Mouse (Mus musculus) embryonic stem cell, embryonic (primary cell): ENCODE results near the gene Pola2.

Experiments used
- CTCF ChIA-PET, 4 experiments: fragments of 300-600 bp in 2 of 4; fragments of 350-600 bp in 2 of 4; sonication (Branson Sonifier 250); formaldehyde crosslinking; loops; one replicate each; lab custom pipeline; 2022; ENCODE audit warnings: inconsistent platforms in 2 of 4; lab: Charles Lee
- POLR2A ChIA-PET, 4 experiments: fragments of 300-600 bp in 2 of 4; fragments of 350-600 bp in 2 of 4; sonication (Branson Sonifier 250); formaldehyde crosslinking; loops; one replicate each; lab custom pipeline; 2022; ENCODE audit warnings: antibody characterized with exemption in 4 of 4, inconsistent platforms in 1 of 4; lab: Charles Lee

Gene Pola2

DNA sequence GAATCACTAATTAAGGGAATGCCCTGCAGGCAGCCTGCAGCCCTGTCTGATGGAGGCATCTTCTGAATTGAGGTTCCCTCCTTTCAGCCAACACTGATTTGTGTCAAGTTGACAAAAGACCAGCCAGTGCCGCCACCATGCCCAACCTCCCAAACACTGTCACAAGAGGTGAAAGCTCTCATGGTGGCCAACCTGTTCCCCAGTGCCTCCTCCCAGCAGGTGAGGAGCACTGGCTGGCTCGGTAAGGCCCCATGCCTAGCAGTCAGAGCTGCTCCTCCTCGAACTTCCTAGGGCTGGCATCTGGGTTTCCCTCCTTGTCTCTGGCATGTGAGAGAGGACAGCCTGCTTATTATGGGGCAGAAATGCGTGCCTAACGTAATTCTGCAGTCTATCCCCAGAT is 24.3 kb downstream of the Pola2 start:
- ChIA-PET POLR2A (interaction anchor here in 2 of 4 experiments (0.8 to 3.3 kb wide), 7 partner anchors 13 to 137 kb away, joined by 3 to 25 read pairs (median 3); partner anchors contain the start of genes Capn1 (in 1 of the 2) and Cdc42ep2 (in 1 of the 2)), CTCF (interaction anchor here in 2 of 4 experiments (1.0 to 1.6 kb wide), 2 partner anchors 153 kb away, joined by 3 to 5 read pairs; no protein-coding TSS in a partner anchor)

DNA sequence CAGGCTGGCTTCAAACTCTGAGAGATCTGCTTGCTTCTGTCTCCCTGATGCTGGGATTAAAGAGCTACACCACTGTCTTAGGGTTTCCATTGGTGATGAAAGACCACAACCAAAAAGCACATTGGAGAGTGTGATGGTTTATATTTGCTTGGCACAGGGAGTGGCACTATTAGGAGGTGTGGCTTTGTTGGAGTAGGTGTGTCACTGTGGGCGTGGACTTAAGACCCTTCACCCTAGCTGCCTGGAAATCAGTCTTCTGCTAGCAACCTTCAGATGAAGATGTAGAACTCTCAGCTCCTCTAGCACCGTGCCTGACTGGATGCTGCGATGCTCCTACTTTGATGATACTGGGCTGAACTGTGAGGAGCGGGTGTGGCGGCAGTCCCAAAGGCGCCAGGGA is 25.5 kb downstream of the Pola2 start:
- POLR2A ChIA-PET = interaction anchor here (0.9 to 3.3 kb wide), 25 partner anchors 9 to 274 kb away, joined by 3 to 25 read pairs (median 4); partner anchors contain the start of genes Cdc42ep2 (in 3 of the 4), Frmd8 (in 2 of the 4), Pola2 (in 2 of the 4) and Cdca5 (in 1 of the 4)
- CTCF ChIA-PET = interaction anchor here in 1 of 4 experiments (1.1 to 4.8 kb wide), 4 partner anchors 15 to 152 kb away, joined by 3 to 31 read pairs (median 3); partner anchors contain the start of gene Cdc42ep2

DNA sequence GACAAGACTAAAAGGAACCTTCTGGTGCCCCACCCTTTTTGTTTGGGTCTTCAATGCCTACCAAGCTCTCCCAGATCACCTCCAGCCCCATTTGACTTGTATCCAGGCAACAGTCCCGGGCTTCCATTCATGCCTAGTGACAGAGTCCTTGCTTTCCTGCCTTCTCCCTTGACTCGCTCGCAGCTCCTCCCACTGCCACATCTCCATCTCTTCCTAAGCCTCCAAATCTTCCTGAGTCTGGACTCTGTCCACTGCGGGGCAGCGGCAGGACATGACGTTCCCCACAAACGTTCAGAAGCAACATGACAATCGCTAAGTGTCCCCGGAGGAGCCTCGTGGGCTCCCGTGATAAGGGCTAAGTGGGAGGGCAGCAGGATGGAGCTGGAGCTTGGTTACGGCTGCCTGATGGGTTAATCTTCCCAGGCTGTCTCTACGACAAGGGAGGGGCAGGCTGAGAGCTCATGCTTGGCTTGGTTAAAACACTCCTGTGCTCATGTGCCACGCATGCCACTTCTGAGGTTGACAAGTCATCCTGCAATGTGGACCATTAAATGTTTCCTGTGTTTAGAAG is 26.1 kb downstream of the Pola2 start:
- ChIA-PET POLR2A (interaction anchor here (0.6 to 3.3 kb wide), 37 partner anchors 9 to 734 kb away, joined by 3 to 25 read pairs (median 4); partner anchors contain the start of genes Cdc42ep2 (in 3 of the 4), Frmd8 (in 2 of the 4), Pola2 (in 2 of the 4) and Cdca5 (in 1 of the 4)), CTCF (interaction anchor here (0.6 to 4.8 kb wide), 10 partner anchors 14 to 461 kb away, joined by 3 to 31 read pairs (median 3); partner anchors contain the start of gene Cdc42ep2 (in 1 of the 4))

DNA sequence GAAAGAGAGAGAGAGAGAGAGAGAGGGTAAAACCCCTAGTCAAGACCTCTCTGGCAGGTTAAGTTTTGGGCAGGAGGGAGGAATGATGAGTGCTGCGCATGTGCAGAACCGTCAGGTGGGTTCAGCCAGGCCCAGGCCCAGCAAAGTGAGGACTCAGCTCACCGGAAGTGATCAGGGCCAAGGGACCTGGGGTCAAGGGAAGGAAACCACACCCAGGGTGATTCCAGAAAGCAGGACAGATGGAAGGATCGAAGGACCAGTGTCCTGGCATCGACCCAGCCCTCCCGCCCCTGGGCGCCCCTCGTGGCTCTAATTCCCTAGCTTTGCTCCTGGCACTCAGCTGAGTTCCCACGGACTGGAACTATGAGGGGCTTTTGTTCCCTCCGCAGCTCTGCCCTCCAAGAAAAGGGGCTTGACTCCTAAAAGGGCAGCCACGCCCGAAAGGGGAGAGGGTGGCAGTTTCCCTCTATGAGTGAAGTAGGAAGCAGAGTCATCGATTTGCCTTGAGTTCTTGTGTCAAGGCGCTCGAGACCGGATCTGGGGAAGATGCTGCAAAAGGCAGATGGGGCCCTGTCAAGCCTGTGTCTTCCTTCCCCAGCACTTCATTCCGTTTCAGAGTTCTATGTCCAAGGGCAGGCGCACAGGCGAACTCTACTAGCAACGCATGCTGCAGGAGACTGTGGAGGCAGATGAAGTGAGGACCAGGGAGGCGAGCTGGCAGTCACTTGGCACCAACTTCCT is 26.7 kb downstream of the Pola2 start:
- ChIA-PET CTCF (interaction anchor here (0.6 to 4.8 kb wide), 11 partner anchors 14 to 461 kb away, joined by 3 to 31 read pairs (median 3); partner anchors contain the start of gene Cdc42ep2 (in 1 of the 4)), POLR2A (interaction anchor here (0.5 to 3.3 kb wide), 37 partner anchors 8 to 735 kb away, joined by 3 to 25 read pairs (median 4); partner anchors contain the start of genes Cdc42ep2 (in 3 of the 4), Frmd8 (in 2 of the 4), Pola2 (in 2 of the 4) and Cdca5 (in 1 of the 4))

DNA sequence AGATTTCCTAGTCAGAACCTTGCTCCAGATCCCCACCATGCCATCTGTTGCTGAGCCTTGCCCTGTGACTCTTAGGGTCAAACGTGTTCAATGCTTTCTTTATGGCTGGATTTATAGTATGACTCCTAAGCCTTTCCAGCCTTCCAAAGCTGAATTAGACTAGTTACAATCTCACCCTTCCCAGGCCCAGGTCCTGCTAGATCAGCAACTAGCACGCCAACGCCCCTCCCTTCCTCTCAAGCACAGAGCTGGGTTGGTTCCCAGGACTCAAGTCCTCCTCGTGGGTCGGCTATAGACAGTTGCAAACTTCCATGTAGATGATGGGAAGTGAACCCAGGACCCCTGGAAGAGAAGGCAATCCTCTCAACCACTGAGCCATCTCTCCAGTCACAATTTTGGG is 28.3 kb downstream of the Pola2 start:
- ChIA-PET CTCF (interaction anchor here in 2 of 4 experiments (1.3 to 4.8 kb wide), 4 partner anchors 12 to 206 kb away, joined by 4 to 31 read pairs (median 4); partner anchors contain the start of genes Arl2 (in 1 of the 2), Cdc42ep2 (in 1 of the 2) and Pola2 (in 1 of the 2)), POLR2A (interaction anchor here in 3 of 4 experiments (0.7 to 3.2 kb wide), 10 partner anchors 9 to 125 kb away, joined by 3 to 23 read pairs (median 3); partner anchors contain the start of genes Cdc42ep2 (in 2 of the 3), Capn1 (in 1 of the 3) and Tigd3 (in 1 of the 3))

DNA sequence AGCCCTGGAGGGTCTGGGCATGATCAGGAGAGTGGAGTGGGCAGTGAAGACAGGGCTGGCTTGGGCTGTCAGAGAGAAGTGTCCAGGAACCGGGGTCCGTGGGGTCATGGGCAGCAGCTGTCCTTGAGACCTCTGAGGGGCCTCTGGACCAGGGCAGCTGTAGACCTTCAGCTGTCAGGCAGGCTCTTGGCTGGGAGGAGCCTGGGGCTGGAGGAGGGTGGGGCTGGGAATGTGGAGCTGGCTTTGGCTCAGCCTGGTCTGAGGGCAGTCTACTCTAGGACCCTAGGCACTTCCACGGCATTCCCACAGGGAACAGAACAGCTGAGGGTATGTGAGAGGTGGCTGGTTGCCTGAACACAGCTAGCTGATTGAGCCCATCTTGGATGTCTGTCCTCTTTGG is 28.7 kb downstream of the Pola2 start:
- POLR2A ChIA-PET = interaction anchor here in 3 of 4 experiments (0.7 to 3.2 kb wide), 13 partner anchors 9 to 91 kb away, joined by 3 to 15 read pairs (median 3); partner anchors contain the start of genes Cdc42ep2 (in 2 of the 3), Capn1 (in 1 of the 3), Pola2 (in 1 of the 3) and Tigd3 (in 1 of the 3)
- CTCF ChIA-PET = interaction anchor here in 2 of 4 experiments (0.6 to 4.8 kb wide), 5 partner anchors 11 to 206 kb away, joined by 3 to 31 read pairs (median 4); partner anchors contain the start of genes Arl2 (in 1 of the 2), Cdc42ep2 (in 1 of the 2) and Pola2 (in 1 of the 2)

DNA sequence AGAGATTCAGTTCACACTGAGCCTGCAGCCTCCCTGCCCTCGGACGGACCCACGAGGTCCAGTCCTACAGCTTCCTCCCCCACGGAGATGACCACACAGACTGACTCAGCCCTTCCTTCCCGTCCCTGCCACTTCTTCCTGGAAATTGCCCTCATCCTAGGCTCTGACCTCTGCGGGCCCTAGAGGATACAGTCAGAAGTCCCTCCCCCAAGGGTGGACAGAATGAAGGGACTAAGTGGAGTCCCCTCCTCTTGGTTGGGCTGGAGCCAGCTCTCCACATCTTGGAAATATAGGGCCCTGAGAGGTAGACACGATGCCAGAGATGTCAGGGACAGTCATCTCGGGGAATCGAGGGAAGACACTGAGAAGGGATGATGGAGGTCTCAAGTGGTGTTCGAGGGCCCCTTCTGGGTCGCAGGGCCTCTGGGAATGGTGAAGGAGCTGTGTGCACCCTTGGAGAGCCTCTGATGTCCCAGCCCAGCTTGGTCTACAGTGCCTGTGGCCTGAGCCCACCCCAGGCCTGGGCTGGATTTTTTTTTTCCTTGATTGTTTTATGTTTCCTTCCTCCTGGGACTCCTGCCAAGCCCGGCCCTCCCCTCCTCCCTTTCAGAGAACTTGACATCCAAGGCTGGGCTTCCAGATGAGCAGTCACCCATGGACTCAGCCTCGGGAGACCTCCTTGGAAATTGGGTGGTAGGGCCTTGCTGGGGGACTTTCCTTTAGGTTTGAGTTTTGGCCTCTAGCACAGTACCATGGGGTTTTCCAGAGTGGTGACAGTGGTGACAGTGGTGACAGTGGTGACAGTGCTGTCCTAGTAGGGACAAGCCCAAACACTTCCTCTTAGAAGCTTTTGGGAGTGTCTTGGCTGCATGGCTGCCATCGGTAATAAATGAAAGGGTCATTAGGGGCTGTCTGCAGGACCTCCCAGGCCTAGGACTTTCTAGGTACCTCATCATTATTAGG is 34.1 kb downstream of the Pola2 start:
- ChIA-PET CTCF (interaction anchor here in 2 of 4 experiments (0.7 to 1.1 kb wide), 2 partner anchors 9 to 89 kb away, joined by 3 read pairs; no protein-coding TSS in a partner anchor), POLR2A (interaction anchor here in 3 of 4 experiments (1.0 to 1.5 kb wide), 7 partner anchors 8 to 156 kb away, joined by 3 to 7 read pairs (median 3); no protein-coding TSS in a partner anchor)

DNA sequence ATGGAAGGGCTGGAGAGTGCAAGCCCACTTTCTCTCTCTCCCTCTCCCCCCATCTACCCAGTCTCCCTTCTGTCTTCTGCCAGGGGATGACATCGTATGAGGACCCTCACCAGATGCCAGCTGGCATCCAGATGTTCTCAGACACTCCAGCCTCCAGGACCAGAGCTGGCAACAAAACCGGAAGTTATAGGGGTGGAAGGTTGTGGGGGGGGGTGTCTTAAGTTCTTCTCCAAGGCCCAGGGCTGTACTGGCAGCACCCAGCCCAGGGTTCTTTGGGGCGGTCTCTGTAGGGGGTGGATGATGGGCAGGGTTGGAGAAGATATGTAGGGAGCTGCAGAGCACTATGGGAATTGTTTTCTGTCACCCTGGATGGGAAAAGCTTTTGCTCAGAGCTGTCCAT is 35.5 kb downstream of the Pola2 start:
- ChIA-PET POLR2A (interaction anchor here (0.6 to 1.7 kb wide), 6 partner anchors 9 to 195 kb away, joined by 3 to 4 read pairs (median 3); no protein-coding TSS in a partner anchor), CTCF (interaction anchor here in 3 of 4 experiments (0.6 to 1.1 kb wide), 3 partner anchors 76 to 90 kb away, joined by 3 to 6 read pairs (median 5); no protein-coding TSS in a partner anchor)

DNA sequence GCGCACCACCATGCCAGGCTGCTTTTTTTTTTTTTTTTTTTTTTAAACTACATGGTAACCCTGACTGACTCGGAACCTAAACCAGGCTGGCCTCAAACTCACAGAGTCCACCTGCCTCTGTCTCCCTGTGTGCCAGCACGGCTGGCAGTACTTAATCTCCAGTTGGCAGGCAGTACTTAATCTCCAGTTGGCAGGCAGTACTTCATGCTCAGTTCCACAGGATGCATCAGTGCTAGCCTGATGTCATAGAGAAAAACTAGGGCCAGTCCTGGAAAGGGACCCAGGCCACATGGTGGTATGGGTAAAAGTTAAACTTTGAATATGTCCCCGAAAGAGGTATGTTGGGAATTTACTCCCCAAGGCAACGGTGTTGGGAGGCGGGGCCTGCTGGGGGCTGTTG is 35.9 kb downstream of the Pola2 start:
- CTCF ChIA-PET = interaction anchor here in 2 of 4 experiments (0.6 kb wide), 2 partner anchors 76 to 157 kb away, joined by 5 to 6 read pairs; partner anchors contain the start of genes Cdca5 (in 1 of the 2) and Zfpl1 (in 1 of the 2)
- POLR2A ChIA-PET = interaction anchor here (0.6 to 1.7 kb wide), 10 partner anchors 9 to 365 kb away, joined by 3 to 7 read pairs (median 4); no protein-coding TSS in a partner anchor

DNA sequence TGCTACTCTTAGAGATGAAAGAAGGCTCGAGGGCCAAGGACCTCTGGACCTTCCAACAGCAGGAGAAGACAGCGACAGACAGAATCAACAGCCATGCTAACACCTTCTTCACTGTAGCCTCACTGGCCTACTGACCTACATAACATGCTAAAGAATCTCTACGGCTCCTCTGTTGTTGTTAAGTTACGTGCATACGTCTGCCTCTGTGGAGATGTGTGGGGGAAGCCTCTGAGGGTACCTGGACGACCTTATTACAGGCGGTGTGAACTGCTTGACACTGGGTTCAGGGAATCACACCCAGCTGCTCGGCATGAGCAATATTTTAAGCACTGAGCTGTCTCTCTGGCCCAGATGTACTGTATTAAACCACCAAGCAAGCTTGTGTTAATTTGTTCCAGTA is 36.5 kb downstream of the Pola2 start:
- ChIA-PET POLR2A (interaction anchor here (0.6 to 1.0 kb wide), 7 partner anchors 9 to 364 kb away, joined by 3 to 7 read pairs (median 4); no protein-coding TSS in a partner anchor), CTCF (interaction anchor here in 1 of 4 experiments (0.6 to 0.8 kb wide), 2 partner anchors 157 to 298 kb away, joined by 4 to 6 read pairs; partner anchors contain the start of genes Cdca5 and Zfpl1)

DNA sequence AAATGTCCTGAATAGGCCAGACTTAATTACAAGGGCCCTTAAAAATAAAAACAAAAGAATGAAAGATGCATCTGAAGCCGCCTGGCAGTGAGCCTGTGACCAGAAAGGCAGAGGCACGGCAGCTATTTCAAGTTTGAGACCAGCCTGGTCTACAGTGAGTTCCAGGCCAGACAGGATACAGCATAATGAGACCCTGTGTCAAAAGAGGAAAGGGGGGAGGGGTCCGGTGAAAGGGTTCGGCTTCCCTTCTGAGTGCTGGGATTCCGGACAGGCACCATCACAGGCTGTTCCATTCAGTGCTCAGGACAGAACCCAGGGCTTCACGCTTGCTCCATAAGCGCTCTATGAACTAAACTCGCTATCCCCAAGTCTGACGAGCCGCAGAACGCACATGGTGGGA is 37.0 kb downstream of the Pola2 start:
- ChIA-PET POLR2A (interaction anchor here in 1 of 4 experiments (0.6 kb wide), 1 partner anchor 11 kb away, joined by 3 read pairs; no protein-coding TSS in a partner anchor), CTCF (interaction anchor here in 1 of 4 experiments (0.8 kb wide), 1 partner anchor 298 kb away, joined by 4 read pairs; no protein-coding TSS in a partner anchor)

DNA sequence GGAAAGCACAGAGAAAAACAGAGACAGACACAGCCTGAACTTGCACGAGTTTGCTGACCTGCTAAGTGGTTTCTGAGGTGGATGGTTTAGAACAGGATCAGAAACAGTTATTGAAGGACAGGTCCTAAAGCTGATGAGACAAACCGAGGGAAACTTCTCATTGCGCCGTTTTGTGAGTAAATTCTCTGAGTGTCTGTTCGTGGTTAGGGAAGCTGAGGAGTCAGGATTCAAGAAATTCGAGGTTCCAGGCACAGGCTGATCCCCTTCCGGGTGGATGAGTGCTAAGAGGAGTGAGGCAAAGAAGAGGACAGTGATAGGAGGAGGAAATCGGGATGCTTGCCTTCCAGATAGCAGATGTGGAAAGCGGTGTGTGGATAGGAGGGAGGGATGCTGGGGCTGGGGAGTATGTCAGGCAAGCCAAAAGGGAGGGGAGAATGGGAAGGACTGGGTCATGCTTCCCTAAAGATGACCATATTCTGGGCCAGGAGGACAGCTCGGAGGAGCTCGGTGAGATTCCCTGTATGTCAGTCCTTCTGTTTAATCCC is 38.6 kb downstream of the Pola2 start:
- ChIA-PET POLR2A (interaction anchor here (0.6 to 4.5 kb wide), 62 partner anchors 9 to 438 kb away, joined by 3 to 36 read pairs (median 5); partner anchors contain the start of genes Dpf2 (in 3 of the 4), Cdca5 (in 2 of the 4), Sac3d1 (in 2 of the 4) and Tigd3 (in 2 of the 4)), CTCF (interaction anchor here in 3 of 4 experiments (0.6 to 5.0 kb wide), 18 partner anchors 8 to 418 kb away, joined by 3 to 32 read pairs (median 4); partner anchors contain the start of genes Capn1 (in 1 of the 3) and Pola2 (in 1 of the 3))

DNA sequence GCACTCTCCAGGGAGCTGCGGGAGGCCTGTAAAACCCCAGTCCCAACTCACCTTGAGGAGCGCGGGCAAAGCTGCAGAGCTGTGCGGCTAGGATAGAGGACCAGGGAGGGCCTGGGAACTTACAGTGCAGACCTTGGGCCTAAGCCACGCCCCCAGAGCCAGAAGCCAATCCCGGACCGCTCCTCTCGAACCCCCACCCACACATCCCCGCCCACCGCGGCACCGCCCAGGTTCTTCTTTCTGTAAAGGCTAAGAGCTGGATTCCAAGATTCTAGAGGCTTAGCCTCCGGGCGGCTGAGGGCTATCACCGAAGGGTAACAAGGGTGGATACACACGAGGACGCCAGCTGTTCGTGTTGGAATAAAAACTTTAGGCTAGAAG is 39.3 kb downstream of the Pola2 start, which contains the start of gene Cdc42ep2:
Cdc42ep2 (minus strand) TSS at position 104 of the 381 bp plus-strand sequence.
- CTCF ChIA-PET = interaction anchor here (0.6 to 5.0 kb wide), 54 partner anchors 9 to 544 kb away, joined by 3 to 32 read pairs (median 3); partner anchors contain the start of genes Capn1 (in 2 of the 4), Pola2 (in 2 of the 4), Snx15 (in 2 of the 4) and Ppp2r5b (in 1 of the 4)

DNA sequence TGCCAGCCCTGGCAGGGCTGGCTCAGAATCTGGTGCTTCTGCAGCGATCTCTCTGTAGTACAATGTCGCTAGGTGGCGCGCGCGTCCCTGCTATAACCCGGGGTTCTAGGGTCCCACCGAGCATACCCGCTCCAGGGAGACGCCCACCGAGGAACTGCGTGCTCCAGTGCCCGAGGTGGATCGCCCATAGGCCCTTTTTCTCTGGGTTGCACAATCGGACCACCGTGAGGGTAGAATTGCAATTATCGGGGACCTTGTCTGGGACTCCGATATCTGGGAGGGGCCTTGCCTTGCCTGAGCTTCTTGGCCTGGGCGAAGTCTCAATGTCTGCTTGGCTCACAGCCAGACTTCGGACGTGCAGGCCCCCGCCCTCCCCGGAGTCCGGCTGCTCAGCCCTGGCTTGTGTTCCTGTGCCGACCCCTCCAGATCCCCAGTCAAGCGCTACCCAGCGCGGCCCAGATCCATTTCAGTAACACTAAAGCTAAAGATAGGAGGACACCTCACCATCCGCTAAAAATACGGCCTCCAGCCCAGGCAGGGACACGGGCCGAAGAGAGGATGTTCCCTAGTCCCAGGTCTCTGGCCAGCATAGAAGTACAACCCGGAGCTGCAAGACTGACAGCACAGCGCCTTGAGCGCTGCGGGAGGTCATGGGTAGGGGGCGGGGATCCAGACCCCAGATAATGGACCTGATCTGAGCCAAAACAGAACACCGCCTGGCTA is 39.9 kb downstream of the Pola2 start:
- ChIA-PET POLR2A (interaction anchor here (0.6 to 4.5 kb wide), 102 partner anchors 8 to 468 kb away, joined by 3 to 36 read pairs (median 5); partner anchors contain the start of genes Capn1 (in 3 of the 4), Dpf2 (in 3 of the 4), Cdca5 (in 2 of the 4) and Pola2 (in 2 of the 4)), CTCF (interaction anchor here (0.6 to 5.0 kb wide), 57 partner anchors 9 to 1050 kb away, joined by 3 to 32 read pairs (median 3); partner anchors contain the start of genes Capn1 (in 2 of the 4), Pola2 (in 2 of the 4), Snx15 (in 2 of the 4) and Dpf2 (in 1 of the 4))

More for the DNA sequence above, 39.3 kb downstream of the Pola2 start, which contains the start of gene Cdc42ep2:
- POLR2A ChIA-PET = interaction anchor here (0.6 to 4.5 kb wide), 95 partner anchors 9 to 468 kb away, joined by 3 to 36 read pairs (median 5); partner anchors contain the start of genes Capn1 (in 3 of the 4), Dpf2 (in 3 of the 4), Cdca5 (in 2 of the 4) and Pola2 (in 2 of the 4)
